In genomic region chr11:62247759-62248400, GRCm38 (mm10) we compare ENCODE assay signal across 8 mouse cellular contexts. TPM values are rescaled to one million over a fixed set of nuclear protein-coding genes. Genes with fewer than 3 reads are reported as not detected.
A peak's percentile ranks its signal among the peaks of the same experiment; 100 is the strongest.
DNase-seq lines count a peak whose midpoint lies in the region; ATAC-seq and TF ChIP-seq lines count a peak whose summit lies in the region.

No protein-coding gene starts in this region.

- 40% methylated on average over 18 of the region's 18 CpGs for WGBS in kidney, embryonic 16.5 days
- WGBS in hindbrain, embryonic 15.5 days: 42% methylated on average over 18 of the region's 18 CpGs
- 40% methylated on average over 18 of the region's 18 CpGs for WGBS in midbrain, embryonic 14.5 days

- no peak overlapping the region for H3K27ac ChIP-seq in kidney, embryonic 16.5 days (ENCODE audit: low read length)
- H3K27ac ChIP-seq in cortical plate, adult 2 months (ENCODE audit: insufficient read depth, low read length): no peak overlapping the region
- no peak overlapping the region for H3K27ac ChIP-seq in hindbrain, embryonic 15.5 days (replicated peaks)
- no peak overlapping the region for H3K27ac ChIP-seq in midbrain, embryonic 14.5 days (replicated peaks; ENCODE audit: low read depth, low read length)

- H3K36me3 ChIP-seq in kidney, embryonic 16.5 days (ENCODE audit: insufficient read depth, low read length): no peaks in the 10 kb centered on the region
- no peaks in the 10 kb centered on the region for H3K36me3 ChIP-seq in hindbrain, embryonic 15.5 days
- H3K36me3 ChIP-seq in midbrain, embryonic 14.5 days (ENCODE audit: control insufficient read depth, insufficient read depth, low read length): no peaks in the 10 kb centered on the region

- peak overlapping the region; percentile 63 for H3K9ac ChIP-seq in kidney, embryonic 16.5 days (replicated peaks; ENCODE audit: low read length)
- H3K9ac ChIP-seq in hindbrain, embryonic 15.5 days: peak overlapping the region; percentile 54
- peak overlapping the region; percentile 44; the same call in 1 of the 2 replicates for H3K9ac ChIP-seq in midbrain, embryonic 14.5 days (replicated peaks; ENCODE audit: low read length)

- DNase-seq in kidney, postnatal 25 days: no peak
- DNase-seq in midbrain, embryonic 14.5 days: peak; percentile 4
- no peak for DNase-seq in cerebellum, postnatal 4 days (ENCODE audit: low spot score in 2 of 2)
- no peak for DNase-seq in right cerebral cortex, postnatal 14 days

- peaks cover 13% of the 10 kb centered on the region for H3K27me3 ChIP-seq in kidney, embryonic 16.5 days (ENCODE audit: insufficient read depth, low read length)
- peaks cover 18% of the 10 kb centered on the region for H3K27me3 ChIP-seq in hindbrain, embryonic 15.5 days
- H3K27me3 ChIP-seq in midbrain, embryonic 14.5 days (ENCODE audit: control insufficient read depth, insufficient read depth, low read length): peaks cover 29% of the 10 kb centered on the region

- H3K4me3 ChIP-seq in kidney, embryonic 16.5 days (ENCODE audit: low read length): peak overlapping the region; percentile 63
- H3K4me3 ChIP-seq in cortical plate, adult 2 months (ENCODE audit: insufficient read depth, low read length): peak overlapping the region; percentile 29; the same call in 1 of the 2 replicates
- H3K4me3 ChIP-seq in hindbrain, embryonic 15.5 days: peak overlapping the region; percentile 76
- peak overlapping the region; percentile 62 for H3K4me3 ChIP-seq in midbrain, embryonic 14.5 days (replicated peaks; ENCODE audit: low read depth, low read length)

- peaks cover 14% of the 10 kb centered on the region for H3K4me1 ChIP-seq in kidney, embryonic 16.5 days (ENCODE audit: insufficient read depth, low read length)
- no peaks in the 10 kb centered on the region for H3K4me1 ChIP-seq in cortical plate, adult 2 months (ENCODE audit: control insufficient read depth, insufficient read depth, low read length)
- H3K4me1 ChIP-seq in hindbrain, embryonic 15.5 days (replicated peaks): peaks cover 16% of the 10 kb centered on the region
- H3K4me1 ChIP-seq in midbrain, embryonic 14.5 days (ENCODE audit: control insufficient read depth, insufficient read depth, low read length): 0 out of 2 replicates have a peak, but pooled peaks cover 10% of the 10 kb centered on the region

- no peak for ATAC-seq in kidney, embryonic 16.5 days (ENCODE audit: low FRiP score, low TSS enrichment)
- ATAC-seq in hindbrain, embryonic 15.5 days (ENCODE audit: low FRiP score, low read depth): no peak
- ATAC-seq in midbrain, embryonic 14.5 days (ENCODE audit: low FRiP score, low TSS enrichment): no peak
- ATAC-seq in inflammation-experienced regulatory T-cells, adult 6 months: no peak

- peaks cover 5% of the 10 kb centered on the region; the same call in 1 of the 2 replicates for H3K9me3 ChIP-seq in kidney, embryonic 16.5 days (ENCODE audit: low read length)
- H3K9me3 ChIP-seq in hindbrain, embryonic 15.5 days: no peaks in the 10 kb centered on the region
- no peaks in the 10 kb centered on the region for H3K9me3 ChIP-seq in midbrain, embryonic 14.5 days (ENCODE audit: control insufficient read depth, low read length)

- TF ChIP-seq CTCF in cortical plate, adult 2 months (IDR thresholded peaks at IDR 0.05; ENCODE audit: extremely low read depth, insufficient read depth, low read length): no peak

- peak overlapping the region; percentile 100 for H3K4me2 ChIP-seq in kidney, embryonic 16.5 days (replicated peaks; ENCODE audit: low read depth, low read length)
- H3K4me2 ChIP-seq in hindbrain, embryonic 15.5 days: peak overlapping the region; percentile 99
- H3K4me2 ChIP-seq in midbrain, embryonic 14.5 days (ENCODE audit: low read length): peak overlapping the region; percentile 99

- no peak for TF ChIP-seq POLR2A in cortical plate, adult 2 months (IDR thresholded peaks at IDR 0.05; ENCODE audit: extremely low read depth, insufficient read depth, low read length)

RNA-seq across cellular contexts. Expression of gene Adora2b, which starts 0.9 kb away (rescaled TPM):
- polyA plus RNA-seq in kidney, embryonic 16.5 days (2015; fragmentation: Nextera tagmentation; extraction: Ambion mirVana): 4.4 and 6.0 TPM in 2 replicates
- 7.0 and 8.3 TPM in 2 replicates for polyA plus RNA-seq in cortical plate, adult 2 months (2012; rRNA removed)
- polyA plus RNA-seq in hindbrain, embryonic 15.5 days (2015; fragmentation: Nextera tagmentation; extraction: Ambion mirVana): 4.9 and 5.9 TPM in 2 replicates
- 2.7 and 3.1 TPM in 2 replicates for polyA plus RNA-seq in midbrain, embryonic 14.5 days (2014; fragmentation: Nextera tagmentation; extraction: Ambion mirVana)
- not detected for polyA plus RNA-seq in inflammation-experienced regulatory T-cells, adult 6 months (2017; shearing (Covaris generic))

RNA-seq across cellular contexts. Expression of gene Zswim7, which starts 33.3 kb away (rescaled TPM):
- 23.0 and 24.3 TPM in 2 replicates for polyA plus RNA-seq in kidney, embryonic 16.5 days (2015; fragmentation: Nextera tagmentation; extraction: Ambion mirVana)
- 31.2 and 37.3 TPM in 2 replicates for polyA plus RNA-seq in cortical plate, adult 2 months (2012; rRNA removed)
- 14.1 and 15.3 TPM in 2 replicates for polyA plus RNA-seq in hindbrain, embryonic 15.5 days (2015; fragmentation: Nextera tagmentation; extraction: Ambion mirVana)
- polyA plus RNA-seq in midbrain, embryonic 14.5 days (2014; fragmentation: Nextera tagmentation; extraction: Ambion mirVana): 11.3 and 13.0 TPM in 2 replicates
- 10 to 100 TPM in 1 of 3 experiments, 1 to 10 TPM in 2; 6.6 to 11.8 (median 7.7) TPM for polyA plus RNA-seq in inflammation-experienced regulatory T-cells, adult 6 months (2017; shearing (Covaris generic))

RNA-seq across cellular contexts. Expression of gene Ttc19, which starts 33.4 kb away (rescaled TPM):
- 17.2 and 19.8 TPM in 2 replicates for polyA plus RNA-seq in kidney, embryonic 16.5 days (2015; fragmentation: Nextera tagmentation; extraction: Ambion mirVana)
- polyA plus RNA-seq in cortical plate, adult 2 months (2012; rRNA removed): 62.6 and 63.5 TPM in 2 replicates
- 42.2 and 48.2 TPM in 2 replicates for polyA plus RNA-seq in hindbrain, embryonic 15.5 days (2015; fragmentation: Nextera tagmentation; extraction: Ambion mirVana)
- 31.7 and 36.2 TPM in 2 replicates for polyA plus RNA-seq in midbrain, embryonic 14.5 days (2014; fragmentation: Nextera tagmentation; extraction: Ambion mirVana)
- polyA plus RNA-seq in inflammation-experienced regulatory T-cells, adult 6 months (2017; shearing (Covaris generic)): 10 to 100 TPM in 2 of 3 experiments, 1 to 10 TPM in 1; 9.2 to 11.0 (median 10.5) TPM
